Mouse (Mus musculus): ENCODE data around the gene Mast1.

The Mast1 gene

GRCm38 (mm10) chr8:84936962-84937546, at the start of gene Mast1:
Gene Mast1, minus strand, starts transcription at chr8:84937359.
- DNase-seq (ENCODE audit: low read depth): no peak

DNA sequence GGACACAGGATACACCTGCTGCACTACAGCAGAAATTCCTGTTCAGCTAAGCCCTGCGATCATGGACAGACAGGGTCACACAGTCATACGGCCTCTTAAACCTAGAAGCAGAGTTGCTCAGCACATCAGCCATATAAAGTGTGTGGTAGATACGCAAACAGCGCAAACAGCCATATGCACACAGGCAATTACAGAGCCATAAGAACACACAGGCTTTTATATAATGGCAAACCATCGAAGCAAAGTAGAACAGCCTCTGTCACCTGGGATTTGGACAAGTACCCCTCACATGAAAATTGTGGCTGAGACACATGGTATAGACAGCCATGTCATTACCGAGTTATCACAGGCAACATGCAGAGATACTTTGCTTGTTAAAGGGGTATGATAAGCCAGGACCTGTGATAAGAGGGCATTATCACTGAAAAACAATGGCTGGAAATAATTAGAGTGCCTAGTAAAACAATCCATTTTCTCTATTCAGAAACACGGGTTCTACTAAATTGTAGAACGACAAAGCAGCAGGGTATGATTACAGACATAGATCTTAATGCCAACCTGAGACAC, 49.3 kb upstream of the Mast1 start:
- no peak for DNase-seq (ENCODE audit: low read depth)

DNA sequence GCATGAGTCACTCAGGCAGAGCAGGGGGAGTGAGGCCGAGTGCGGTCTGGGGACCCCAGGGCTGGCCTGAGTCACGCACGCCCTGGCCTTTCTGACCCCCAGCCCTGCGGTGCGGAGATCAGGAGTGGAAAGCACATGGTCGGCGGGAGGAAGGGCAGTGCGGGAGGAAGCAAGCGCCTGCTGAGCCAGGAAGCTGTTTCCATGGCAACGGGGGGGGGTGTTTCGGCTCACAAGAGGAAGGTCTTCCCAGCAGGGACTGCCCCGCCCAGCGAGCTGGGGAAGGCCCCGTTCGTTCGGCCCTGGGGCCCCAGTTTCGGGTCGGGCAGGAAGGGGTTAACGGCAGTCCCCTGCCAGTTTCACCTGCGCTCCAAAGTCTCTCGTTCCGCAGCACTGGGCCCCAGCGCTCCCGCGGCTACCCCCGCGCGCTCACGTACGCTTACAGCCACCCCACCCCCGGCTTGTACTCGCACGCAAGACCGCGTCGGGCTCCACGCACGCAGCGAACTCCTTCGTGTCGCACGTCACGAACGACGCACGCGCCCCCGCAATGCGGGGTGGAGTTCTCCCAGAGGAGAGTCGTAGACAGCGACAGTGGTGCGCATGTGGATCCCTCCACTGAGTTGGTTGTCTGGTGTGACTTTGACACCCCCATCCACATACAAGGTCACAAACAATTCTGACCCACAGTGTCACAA, 48.7 kb upstream of the Mast1 start:
- no peak for DNase-seq (ENCODE audit: low read depth)

DNA sequence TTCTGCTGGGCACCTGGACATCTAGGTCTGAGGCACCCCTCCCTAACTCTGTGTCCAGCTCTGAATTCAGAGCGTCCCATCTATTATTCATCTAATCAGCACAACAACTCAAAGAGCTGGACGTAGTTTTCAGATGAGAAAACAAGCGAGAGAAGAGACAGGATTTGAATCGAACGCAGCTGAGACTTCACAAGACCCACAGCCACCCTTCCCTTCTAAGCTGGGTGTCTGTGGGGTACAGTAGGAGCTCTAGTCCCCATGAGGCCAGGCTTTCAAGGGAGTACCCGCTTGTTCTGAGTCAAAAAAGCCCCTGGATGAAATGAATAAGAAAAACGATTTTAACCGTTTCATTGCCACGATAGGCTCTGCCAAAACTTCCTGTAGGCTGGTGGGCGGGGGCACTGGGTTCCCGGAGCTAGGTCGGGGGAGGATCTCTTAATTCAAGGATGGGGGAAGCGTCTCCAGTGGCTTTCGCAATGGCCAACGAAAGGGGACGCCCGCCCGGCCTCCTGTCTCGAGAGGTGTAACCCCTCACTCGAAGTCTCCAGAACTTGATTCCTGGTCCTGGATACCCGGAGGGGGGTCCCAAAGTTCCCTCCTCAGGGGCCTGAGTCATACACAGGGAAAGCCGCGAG, 48.0 kb upstream of the Mast1 start:
- DNase-seq (ENCODE audit: low read depth): no peak

GRCm38 (mm10) chr8:84984294-84985048, 47.3 kb upstream of the Mast1 start:
- DNase-seq (ENCODE audit: low read depth): no peak

DNA sequence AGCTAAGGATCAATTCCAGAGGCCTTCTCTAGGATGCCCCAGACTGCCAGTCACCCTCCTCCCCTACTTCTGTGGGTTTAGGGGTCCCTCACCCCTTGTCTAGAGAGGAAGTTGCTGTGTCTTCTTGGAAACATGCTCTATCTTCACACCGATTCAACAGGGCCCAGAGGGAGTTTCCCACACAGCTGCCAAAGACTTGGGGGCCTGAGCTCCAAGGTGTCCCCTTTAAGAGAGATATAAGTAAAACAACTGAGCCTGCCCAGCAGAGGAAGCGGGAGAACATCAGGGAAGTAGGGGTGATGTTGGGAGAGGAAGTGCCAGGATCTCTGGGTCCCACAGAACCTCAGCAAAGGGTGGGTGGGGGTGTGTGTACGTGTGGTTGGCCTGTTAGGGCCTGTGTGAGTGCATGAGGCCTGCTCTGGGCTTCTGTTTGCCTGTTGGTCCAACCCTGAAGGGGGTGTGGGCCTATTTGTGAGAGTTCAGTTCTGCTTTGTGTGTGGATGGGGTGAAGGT, 45.4 kb upstream of the Mast1 start:
- DNase-seq (ENCODE audit: low read depth): no peak

DNA sequence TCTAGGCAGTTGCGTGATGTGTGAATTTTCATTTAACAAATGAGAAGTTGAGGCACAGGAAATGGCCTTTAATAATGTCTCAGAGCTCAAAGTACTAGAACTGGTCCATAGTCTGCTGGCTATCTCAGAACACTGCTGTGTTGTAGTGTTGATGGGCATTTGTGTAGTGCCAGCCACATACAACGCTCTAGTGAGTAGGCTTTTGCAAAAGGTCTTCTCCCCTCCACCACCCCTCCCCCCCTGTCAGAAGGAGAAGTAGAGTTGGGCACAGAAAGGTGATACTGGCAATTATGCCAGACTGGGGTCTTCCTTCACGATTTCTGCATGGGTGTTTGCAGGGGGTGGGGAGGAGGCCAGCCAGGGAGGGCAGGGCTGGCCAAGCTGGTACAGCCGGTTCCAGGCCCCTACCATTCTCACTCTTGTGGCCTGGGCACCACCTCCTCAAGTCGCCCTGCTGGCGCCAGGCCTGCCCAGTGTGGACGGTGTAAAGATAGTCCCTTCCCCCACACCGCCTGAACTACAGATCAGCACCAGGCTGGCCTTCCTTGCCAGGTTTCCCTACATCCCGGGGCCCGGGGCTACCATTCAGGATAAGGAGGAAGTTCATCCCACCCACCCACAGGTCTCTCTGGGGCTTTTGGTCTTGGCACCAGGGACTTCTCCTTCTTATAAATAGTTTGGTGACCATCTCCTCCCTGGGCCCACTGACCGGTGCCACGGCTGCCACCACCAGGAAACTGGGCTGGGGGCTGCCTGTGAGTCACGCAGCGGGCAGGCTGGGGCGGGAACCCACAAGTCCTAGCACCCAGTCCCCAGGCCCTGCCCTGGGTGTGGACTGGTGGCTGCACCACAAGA, 44.7 kb upstream of the Mast1 start:
- DNase-seq (ENCODE audit: low read depth): no peak

DNA sequence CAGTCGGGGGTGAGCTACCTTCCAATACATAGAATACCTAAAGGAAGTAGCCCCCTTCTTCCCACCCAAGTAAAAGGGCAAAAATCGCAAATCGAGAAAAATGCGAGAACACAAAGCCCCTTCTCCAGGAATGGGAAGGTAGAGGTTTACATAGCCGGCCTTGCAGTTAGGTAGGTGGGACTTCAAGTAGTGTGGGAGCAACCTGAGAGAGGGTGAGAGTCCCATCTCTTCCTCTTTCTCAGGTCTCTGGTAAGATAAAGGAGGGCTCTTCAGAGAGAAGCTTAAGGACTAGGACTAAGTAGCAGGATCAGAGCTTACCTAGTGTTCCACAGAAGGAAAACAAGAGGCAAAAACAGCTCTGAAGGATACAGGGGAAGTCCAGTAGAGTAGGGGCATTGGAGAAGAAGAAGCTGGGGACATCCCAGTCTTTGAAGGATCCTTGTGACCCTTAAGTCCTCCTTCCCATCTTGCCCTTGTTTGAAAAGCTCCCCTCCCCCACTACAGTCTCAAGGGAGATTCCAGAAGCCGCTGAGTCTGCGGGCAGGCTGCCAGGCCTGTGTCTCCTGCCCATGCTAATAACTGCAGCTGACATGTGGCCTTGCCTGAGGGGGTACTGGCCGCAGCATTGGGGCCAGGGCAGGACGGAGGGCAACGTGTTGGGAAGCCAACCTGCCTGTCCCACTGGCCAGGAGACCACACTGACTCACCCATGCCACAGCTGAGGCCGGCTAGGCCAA, 43.6 kb upstream of the Mast1 start:
- DNase-seq (ENCODE audit: low read depth): peak; percentile 78

- DNase-seq (ENCODE audit: low read depth): peak; percentile 89
These were observed 42.7 kb upstream of the Mast1 start for GRCm38 (mm10) chr8:84979599-84980421.

DNA sequence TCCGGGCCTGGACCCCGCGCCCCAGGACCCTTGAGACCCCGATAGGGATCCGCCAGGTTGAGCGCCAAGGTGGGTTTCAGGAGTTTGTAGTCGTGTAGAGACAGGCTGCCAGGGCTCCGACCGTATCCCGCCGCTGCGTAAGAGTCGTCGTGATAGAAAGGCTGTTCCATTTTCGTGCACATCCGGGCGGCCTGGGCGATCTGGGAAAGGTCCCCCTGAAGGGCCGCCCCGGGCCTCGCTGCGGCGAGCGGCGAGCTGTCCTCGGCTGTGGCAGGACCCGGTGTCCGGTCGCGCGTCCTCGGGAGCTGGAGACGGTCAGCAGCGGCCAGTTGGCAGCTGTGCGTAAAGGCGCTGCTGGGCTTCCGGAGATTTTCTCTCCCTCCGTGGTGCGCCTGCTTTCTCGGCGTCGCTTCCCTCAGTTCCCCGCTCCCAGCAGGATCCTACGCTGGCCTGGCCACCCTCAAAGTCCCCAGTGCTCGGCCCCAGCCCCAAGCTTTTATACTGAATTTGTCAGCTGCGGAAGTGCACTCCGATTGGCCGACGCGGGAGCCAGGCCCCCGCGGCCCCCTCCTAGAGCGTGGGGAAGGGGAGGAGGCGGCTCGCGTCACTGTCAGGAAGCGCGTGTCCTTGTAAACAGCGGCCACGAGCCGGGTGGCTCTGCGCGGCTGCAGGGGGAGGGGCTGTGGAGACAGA, 41.2 kb upstream of the Mast1 start, which contains the start of gene Junb:
Gene Junb, minus strand, starts transcription at position 471 of the 693 bp plus-strand sequence.
- peak; percentile 94 for DNase-seq (ENCODE audit: low read depth)

DNA sequence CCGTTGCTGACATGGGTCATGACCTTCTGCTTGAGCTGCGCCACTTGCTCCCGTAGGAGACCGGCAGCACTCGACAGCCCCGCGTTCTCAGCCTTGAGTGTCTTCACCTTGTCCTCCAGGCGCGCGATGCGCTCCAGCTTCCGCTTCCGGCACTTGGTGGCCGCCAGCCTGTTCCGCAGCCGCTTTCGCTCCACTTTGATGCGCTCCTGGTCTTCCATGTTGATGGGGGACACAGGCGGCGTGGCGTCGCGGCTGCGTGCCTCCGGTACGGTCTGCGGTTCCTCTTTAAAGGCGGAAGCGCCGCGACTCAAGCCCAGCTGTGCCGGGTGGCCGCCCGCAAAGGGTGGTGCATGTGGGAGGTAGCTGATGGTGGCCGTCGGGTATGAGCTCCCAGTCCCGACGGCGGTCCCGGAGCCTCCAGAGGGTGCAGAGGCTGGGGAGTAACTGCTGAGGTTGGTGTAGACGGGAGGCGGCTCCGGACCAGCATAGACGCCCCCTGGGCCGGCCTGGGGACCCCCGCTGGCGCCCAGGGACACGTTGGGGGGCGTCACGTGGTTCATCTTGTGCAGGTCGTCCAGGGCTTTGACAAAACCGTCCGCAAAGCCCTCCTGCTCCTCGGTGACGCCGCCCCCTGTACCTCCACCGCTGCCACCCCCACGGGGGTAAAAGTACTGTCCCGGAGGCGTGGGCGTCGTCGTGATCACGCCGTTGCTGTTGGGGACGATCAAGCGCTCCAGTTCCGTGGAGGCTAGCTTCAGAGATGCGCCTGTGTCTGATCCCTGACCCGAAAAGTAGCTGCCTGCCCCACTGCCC, 40.5 kb upstream of the Mast1 start:
- no peak for DNase-seq (ENCODE audit: low read depth)

DNA sequence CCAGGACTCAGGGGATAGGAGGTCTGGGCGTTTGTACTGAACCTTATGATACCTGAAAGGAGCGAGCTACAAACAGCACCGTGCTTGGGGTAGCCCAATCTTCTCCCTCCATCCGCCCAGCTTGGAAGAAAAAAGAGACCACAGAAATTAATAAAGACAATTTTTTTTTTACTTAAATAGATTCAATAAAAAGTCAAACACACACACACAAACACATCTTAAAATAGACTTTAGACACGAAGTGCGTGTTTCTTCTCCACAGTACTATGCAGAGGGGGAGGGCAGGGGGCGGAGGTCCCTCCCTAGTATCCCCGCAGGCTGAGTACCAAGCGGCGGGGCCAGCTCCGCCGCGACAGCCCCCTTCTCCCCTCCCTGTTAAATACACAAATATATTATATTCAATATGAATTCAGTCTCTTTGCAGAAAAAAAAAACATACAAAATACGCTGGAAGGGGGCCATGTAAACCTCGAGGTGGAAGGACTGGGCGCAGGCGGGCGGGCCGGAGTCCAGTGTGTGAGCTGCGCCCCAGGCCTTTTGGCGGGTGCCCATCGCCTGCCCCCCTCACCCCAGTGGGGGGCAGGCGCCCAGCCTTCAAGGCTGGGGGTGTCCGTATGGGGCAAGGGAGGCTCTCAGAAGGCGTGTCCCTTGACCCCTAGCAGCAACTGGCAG, 39.7 kb upstream of the Mast1 start:
- DNase-seq (ENCODE audit: low read depth): no peak

DNA sequence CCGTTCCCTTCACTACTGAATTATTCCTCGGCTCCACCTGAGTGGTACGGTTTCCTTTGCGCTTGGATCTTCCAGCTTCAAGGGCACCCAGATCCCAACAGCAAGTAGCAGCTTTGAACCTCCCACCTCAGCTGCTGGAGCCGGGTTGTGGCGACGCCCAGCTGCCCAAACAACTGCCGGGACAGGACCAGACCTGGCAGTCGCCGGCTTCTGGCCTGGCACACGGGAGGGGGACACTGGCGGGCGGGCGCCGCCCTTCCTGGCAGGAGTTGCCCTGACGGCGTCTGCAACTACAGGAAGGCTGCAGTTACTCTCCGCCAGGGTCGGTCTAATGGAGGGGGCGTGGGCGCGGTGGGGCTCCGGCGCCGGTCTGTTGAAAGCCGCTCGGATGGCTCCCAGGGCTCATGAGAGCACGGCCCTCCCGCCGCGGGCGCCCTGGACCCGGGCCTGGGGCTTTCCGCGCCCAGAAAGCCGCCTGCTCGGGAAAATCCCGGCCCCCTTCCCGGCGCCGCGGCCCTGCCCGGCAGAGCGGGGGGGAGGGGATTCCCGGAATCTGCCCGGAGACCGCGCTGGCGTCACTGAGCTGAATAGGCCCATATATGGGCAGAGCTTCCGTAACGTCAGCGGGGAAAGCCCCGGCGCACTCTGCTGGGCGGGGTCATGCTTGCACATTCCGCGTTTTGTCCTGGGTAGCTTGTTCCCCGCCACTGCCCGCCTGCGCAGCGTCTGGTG, 39.0 kb upstream of the Mast1 start:
- DNase-seq (ENCODE audit: low read depth): peak; percentile 82

DNA sequence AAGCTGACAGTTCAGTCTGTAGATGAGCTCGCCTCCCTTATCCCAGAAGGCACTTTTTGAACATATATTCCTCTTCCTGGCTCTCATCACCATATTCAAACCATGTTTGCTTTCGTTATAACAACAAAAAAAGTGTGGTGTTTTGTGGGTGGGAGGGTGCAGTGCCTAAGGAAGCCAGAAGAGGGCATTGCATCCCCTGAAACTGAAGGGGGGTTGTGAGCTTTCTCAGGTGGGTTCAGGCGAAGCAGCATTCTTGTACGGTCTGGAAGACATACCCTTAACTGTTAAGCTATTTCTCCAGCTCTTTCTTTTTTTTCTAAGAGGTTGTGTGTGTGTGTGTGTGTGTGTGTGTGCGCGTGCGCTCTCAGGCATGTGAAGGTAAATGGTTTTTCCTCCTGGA, 38.3 kb upstream of the Mast1 start:
- DNase-seq (ENCODE audit: low read depth): no peak

- no peak for DNase-seq (ENCODE audit: low read depth)
These were observed 37.5 kb upstream of the Mast1 start for GRCm38 (mm10) chr8:84974543-84975142.

GRCm38 (mm10) chr8:84973803-84974542, 36.8 kb upstream of the Mast1 start:
- DNase-seq (ENCODE audit: low read depth): no peak

Data from fibroblast of lung, adult 2 months (primary cell).